Mouse (Mus musculus): Measurements from ENCODE around the gene Nfkbil1. TPM values are rescaled to one million over a fixed set of nuclear protein-coding genes. Genes with fewer than 3 reads are reported as not detected.
A peak's percentile ranks its signal among the peaks of the same experiment; 100 is the strongest.
"Not testable (repeated sequence)": the region's sequence is repeated elsewhere in the genome, so short reads cannot be mapped to it uniquely, and the experiment has no call there.

The Nfkbil1 gene
- total RNA-seq, 4 experiments from 2014 or later: 14.1 to 18.8 (median 17.1) TPM

- DNase-seq (ENCODE audit: low spot score in 2 of 2): no peak
Observed at GRCm38 (mm10) chr17:35237504-35237903, 1.9 kb upstream of the Nfkbil1 start.

GRCm38 (mm10) chr17:35236996-35237395, 1.4 kb upstream of the Nfkbil1 start:
- DNase-seq (ENCODE audit: low spot score in 2 of 2): peak in 1 of 2 experiments; percentile 50

GRCm38 (mm10) chr17:35236390-35236746, 776 bp upstream of the Nfkbil1 start:
- peak; percentile 96 to 100 for DNase-seq (ENCODE audit: low spot score in 2 of 2)

GRCm38 (mm10) chr17:35234903-35235302, 689 bp downstream of the Nfkbil1 start:
- DNase-seq (ENCODE audit: low spot score in 2 of 2): no peak

GRCm38 (mm10) chr17:35234090-35234489, 1.5 kb downstream of the Nfkbil1 start:
- not testable (repeated sequence) for DNase-seq (ENCODE audit: low spot score in 2 of 2)

GRCm38 (mm10) chr17:35233114-35233980, 2.2 kb downstream of the Nfkbil1 start, which contains the start of gene Atp6v1g2:
TSS of gene Atp6v1g2 (plus strand) at chr17:35233660.
- no peak for DNase-seq (ENCODE audit: low spot score in 2 of 2)

GRCm38 (mm10) chr17:35232659-35233058, 2.9 kb downstream of the Nfkbil1 start:
- DNase-seq (ENCODE audit: low spot score in 2 of 2): no peak

GRCm38 (mm10) chr17:35232043-35232442, 3.5 kb downstream of the Nfkbil1 start:
- DNase-seq (ENCODE audit: low spot score in 2 of 2): peak in 1 of 2 experiments; percentile 89

- no peak for DNase-seq (ENCODE audit: low spot score in 2 of 2)
Observed at GRCm38 (mm10) chr17:35231022-35231421, 4.6 kb downstream of the Nfkbil1 start.

GRCm38 (mm10) chr17:35226561-35227046, 9.0 kb downstream of the Nfkbil1 start:
- no peak for DNase-seq (ENCODE audit: low spot score in 2 of 2)

- no peak for DNase-seq (ENCODE audit: low spot score in 2 of 2)
Observed at GRCm38 (mm10) chr17:35225456-35225855, 10.1 kb downstream of the Nfkbil1 start.

GRCm38 (mm10) chr17:35224641-35225040, 11.0 kb downstream of the Nfkbil1 start:
- DNase-seq (ENCODE audit: low spot score in 2 of 2): no peak

- DNase-seq (ENCODE audit: low spot score in 2 of 2): no peak
Observed at GRCm38 (mm10) chr17:35222299-35222698, 13.3 kb downstream of the Nfkbil1 start.

- DNase-seq (ENCODE audit: low spot score in 2 of 2): no peak
Observed at GRCm38 (mm10) chr17:35220156-35220952, 15.2 kb downstream of the Nfkbil1 start, which contains the start of gene Gm16181. TSS of gene Gm16181 (plus strand) at chr17:35220834.

- no peak for DNase-seq (ENCODE audit: low spot score in 2 of 2)
Observed at GRCm38 (mm10) chr17:35219601-35220041, 16.0 kb downstream of the Nfkbil1 start.

- no peak for DNase-seq (ENCODE audit: low spot score in 2 of 2)
Observed at GRCm38 (mm10) chr17:35218516-35219193, 16.9 kb downstream of the Nfkbil1 start.

GRCm38 (mm10) chr17:35213071-35213470, 22.5 kb downstream of the Nfkbil1 start:
- DNase-seq (ENCODE audit: low spot score in 2 of 2): no peak

GRCm38 (mm10) chr17:35210593-35210992, 25.0 kb downstream of the Nfkbil1 start:
- DNase-seq (ENCODE audit: low spot score in 2 of 2): no peak

GRCm38 (mm10) chr17:35209785-35210535, 25.6 kb downstream of the Nfkbil1 start:
- DNase-seq (ENCODE audit: low spot score in 2 of 2): no peak

- DNase-seq (ENCODE audit: low spot score in 2 of 2): no peak
Observed at GRCm38 (mm10) chr17:35205380-35205769, 30.2 kb downstream of the Nfkbil1 start.

Data from left cerebral cortex, adult 8-10 months (tissue).